Mouse (Mus musculus): ENCODE data around the gene Rrm2.
"Not testable (repeated sequence)": the region's sequence is repeated elsewhere in the genome, so short reads cannot be mapped to it uniquely, and the experiment has no call there.

The Rrm2 gene

GRCm38 (mm10) chr12:24707954-24708823, at the start of gene Rrm2:
TSS of gene Rrm2 (plus strand) at chr12:24708241.
- DNase-seq (ENCODE audit: low spot score): peak; percentile 96

- no peak for DNase-seq (ENCODE audit: low spot score)
Measured at GRCm38 (mm10) chr12:24658998-24659397, 49.0 kb upstream of the Rrm2 start.

- no peak for DNase-seq (ENCODE audit: low spot score)
Measured at GRCm38 (mm10) chr12:24659923-24660322, 48.1 kb upstream of the Rrm2 start.

GRCm38 (mm10) chr12:24661100-24661499, 46.9 kb upstream of the Rrm2 start:
- no peak for DNase-seq (ENCODE audit: low spot score)

- DNase-seq (ENCODE audit: low spot score): no peak
Measured at GRCm38 (mm10) chr12:24662131-24662530, 45.9 kb upstream of the Rrm2 start.

GRCm38 (mm10) chr12:24680096-24680491, 27.9 kb upstream of the Rrm2 start:
- peak; percentile 58 for DNase-seq (ENCODE audit: low spot score)

- peak; percentile 32 for DNase-seq (ENCODE audit: low spot score)
Measured at GRCm38 (mm10) chr12:24680492-24681285, 27.4 kb upstream of the Rrm2 start.

- DNase-seq (ENCODE audit: low spot score): peak; percentile 52
Measured at GRCm38 (mm10) chr12:24681286-24682023, 26.6 kb upstream of the Rrm2 start, which contains the start of gene Cys1. TSS of gene Cys1 (minus strand) at chr12:24681813.

- DNase-seq (ENCODE audit: low spot score): peak; percentile 39
Measured at GRCm38 (mm10) chr12:24682563-24682962, 25.5 kb upstream of the Rrm2 start.

- DNase-seq (ENCODE audit: low spot score): no peak
Measured at GRCm38 (mm10) chr12:24683461-24683860, 24.6 kb upstream of the Rrm2 start.

- no peak for DNase-seq (ENCODE audit: low spot score)
Measured at GRCm38 (mm10) chr12:24686038-24686695, 21.9 kb upstream of the Rrm2 start.

GRCm38 (mm10) chr12:24686696-24687346, 21.2 kb upstream of the Rrm2 start:
- DNase-seq (ENCODE audit: low spot score): no peak

GRCm38 (mm10) chr12:24690351-24690750, 17.7 kb upstream of the Rrm2 start:
- DNase-seq (ENCODE audit: low spot score): no peak

GRCm38 (mm10) chr12:24696500-24697483, 11.2 kb upstream of the Rrm2 start:
- DNase-seq (ENCODE audit: low spot score): peak; percentile 89

GRCm38 (mm10) chr12:24697484-24698204, 10.4 kb upstream of the Rrm2 start:
- no peak for DNase-seq (ENCODE audit: low spot score)

- no peak for DNase-seq (ENCODE audit: low spot score)
Measured at GRCm38 (mm10) chr12:24698514-24698913, 9.5 kb upstream of the Rrm2 start.

GRCm38 (mm10) chr12:24699578-24699977, 8.5 kb upstream of the Rrm2 start:
- no peak for DNase-seq (ENCODE audit: low spot score)

GRCm38 (mm10) chr12:24701621-24702020, 6.4 kb upstream of the Rrm2 start:
- DNase-seq (ENCODE audit: low spot score): not testable (repeated sequence)

GRCm38 (mm10) chr12:24703013-24703412, 5.0 kb upstream of the Rrm2 start:
- no peak for DNase-seq (ENCODE audit: low spot score)
